18 mouse cellular contexts compared by ENCODE assay signal in the genomic region with DNA sequence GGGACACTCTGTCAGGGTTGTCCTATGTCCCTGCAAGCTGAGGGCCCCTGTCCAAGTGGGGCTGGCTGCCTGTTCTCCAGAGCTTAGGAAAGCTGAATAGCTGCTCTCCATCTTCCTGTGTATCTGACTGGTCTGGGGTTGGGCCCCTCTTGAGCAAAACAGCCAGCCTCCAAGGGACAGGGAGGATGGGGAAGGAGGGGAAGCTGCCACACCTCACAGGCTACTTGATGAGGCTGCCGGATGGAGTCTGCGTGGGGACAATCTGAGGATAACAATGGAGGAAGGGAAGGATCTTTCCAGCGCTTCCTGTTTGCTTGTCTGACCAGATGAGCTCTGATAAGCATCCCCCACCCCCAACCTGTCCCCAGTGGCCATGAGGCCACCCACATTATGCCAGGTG. TPM values are rescaled to one million over a fixed set of nuclear protein-coding genes. Genes with fewer than 3 reads are reported as not detected.
DNase-seq lines count a peak whose midpoint lies in the region; ATAC-seq and TF ChIP-seq lines count a peak whose summit lies in the region.
"Had no signal": no experiment of that assay in that cellular context is flagged by ENCODE, and none has a peak within 500 bp of the region (broad histone marks: within the 10 kb centered on the region; RNA-seq: fewer than 3 reads in every experiment).

No protein-coding gene starts in this region.

- TF ChIP-seq CTCF in kidney, adult 2 months (conservative IDR thresholded peaks at IDR 0.05; ENCODE audit: insufficient read depth, insufficient read length, low read depth, low read length): no peak
- no peak for TF ChIP-seq CTCF in forebrain, postnatal 0 days (IDR thresholded peaks at IDR 0.05; ENCODE audit: low read depth)

- H3K27ac ChIP-seq in kidney, adult 2 months (ENCODE audit: insufficient read depth, low read depth, low read length): no peak overlapping the region
- 0 out of 2 replicates have a peak overlapping the region, but pooled peaks have one; percentile 35 for H3K27ac ChIP-seq in embryonic facial prominence, embryonic 10.5 days (replicated peaks)
- no peak overlapping the region for H3K27ac ChIP-seq in heart, embryonic 16.5 days (ENCODE audit: low read length)
- H3K27ac ChIP-seq in lung, embryonic 16.5 days (ENCODE audit: low read length): peak overlapping the region; percentile 64
- no peak overlapping the region for H3K27ac ChIP-seq in midbrain, embryonic 11.5 days (ENCODE audit: low read depth, low read length)
- no peak overlapping the region for H3K27ac ChIP-seq in forebrain, postnatal 0 days (ENCODE audit: low read depth, low read length)
- H3K27ac ChIP-seq in hindbrain, embryonic 13.5 days: no peak overlapping the region
- H3K27ac ChIP-seq: layer of hippocampus, adult 2 months; neural tube, embryonic 13.5 days had no signal

- no peak overlapping the region for H3K9ac ChIP-seq in heart, embryonic 16.5 days (ENCODE audit: low read length)
- H3K9ac ChIP-seq in lung, embryonic 16.5 days (ENCODE audit: low read length): no peak overlapping the region
- H3K9ac ChIP-seq in midbrain, embryonic 11.5 days (ENCODE audit: low read length): no peak overlapping the region
- H3K9ac ChIP-seq in forebrain, postnatal 0 days: no peak overlapping the region
- no peak overlapping the region for H3K9ac ChIP-seq in hindbrain, embryonic 13.5 days
- H3K9ac ChIP-seq: neural tube, embryonic 13.5 days had no signal

- H3K27me3 ChIP-seq in kidney, adult 2 months (replicated peaks; ENCODE audit: control insufficient read depth, insufficient read depth, low read length): no peaks in the 10 kb centered on the region
- no peaks in the 10 kb centered on the region for H3K27me3 ChIP-seq in embryonic facial prominence, embryonic 10.5 days (replicated peaks; ENCODE audit: low read depth, poor library complexity, severe bottlenecking)
- no peaks in the 10 kb centered on the region for H3K27me3 ChIP-seq in heart, embryonic 16.5 days (ENCODE audit: control insufficient read depth, insufficient read depth, low read length)
- H3K27me3 ChIP-seq in lung, embryonic 16.5 days (ENCODE audit: control insufficient read depth, insufficient read depth, low read depth, low read length): no peaks in the 10 kb centered on the region
- no peaks in the 10 kb centered on the region for H3K27me3 ChIP-seq in midbrain, embryonic 11.5 days (ENCODE audit: control insufficient read depth, insufficient read depth, low read length)
- no peaks in the 10 kb centered on the region for H3K27me3 ChIP-seq in forebrain, postnatal 0 days (ENCODE audit: insufficient read depth, low read length)
- no peaks in the 10 kb centered on the region for H3K27me3 ChIP-seq in hindbrain, embryonic 13.5 days
- H3K27me3 ChIP-seq: neural tube, embryonic 13.5 days had no signal

- no peak overlapping the region for H3K4me2 ChIP-seq in heart, embryonic 16.5 days (ENCODE audit: low read depth, low read length)
- H3K4me2 ChIP-seq in lung, embryonic 16.5 days (ENCODE audit: low read depth, low read length): no peak overlapping the region
- H3K4me2 ChIP-seq in midbrain, embryonic 11.5 days: no peak overlapping the region
- no peak overlapping the region for H3K4me2 ChIP-seq in forebrain, postnatal 0 days (ENCODE audit: low read depth)
- no peak overlapping the region for H3K4me2 ChIP-seq in hindbrain, embryonic 13.5 days
- H3K4me2 ChIP-seq: neural tube, embryonic 13.5 days had no signal

- no peaks in the 10 kb centered on the region for H3K4me1 ChIP-seq in kidney, adult 2 months (ENCODE audit: control insufficient read depth, insufficient read depth, low read length)
- H3K4me1 ChIP-seq in embryonic facial prominence, embryonic 10.5 days: peaks cover 16% of the 10 kb centered on the region
- H3K4me1 ChIP-seq in heart, embryonic 16.5 days (ENCODE audit: control insufficient read depth, insufficient read depth, low read length): no peaks in the 10 kb centered on the region
- 0 out of 2 replicates have a peak, but pooled peaks cover 4% of the 10 kb centered on the region for H3K4me1 ChIP-seq in lung, embryonic 16.5 days (replicated peaks; ENCODE audit: control insufficient read depth, insufficient read depth, low read length)
- no peaks in the 10 kb centered on the region for H3K4me1 ChIP-seq in midbrain, embryonic 11.5 days (ENCODE audit: control insufficient read depth, insufficient read depth, low read length)
- H3K4me1 ChIP-seq in forebrain, postnatal 0 days (ENCODE audit: insufficient read depth): no peaks in the 10 kb centered on the region
- no peaks in the 10 kb centered on the region for H3K4me1 ChIP-seq in hindbrain, embryonic 13.5 days (replicated peaks)
- H3K4me1 ChIP-seq: neural tube, embryonic 13.5 days had no signal

- peak; percentile 28 for DNase-seq in kidney, adult 2 months
- no peak for DNase-seq in kidney, adult 11 months
- DNase-seq in embryonic facial prominence, embryonic 10.5 days (ENCODE audit: low spot score): no peak
- no peak for DNase-seq in midbrain, embryonic 11.5 days (ENCODE audit: low spot score, missing footprints)
- no peak for DNase-seq in forebrain, postnatal 0 days
- DNase-seq: adrenal gland, adult 2 months; B cell, adult 2 months; cerebellum, adult 8-10 months; embryo, embryonic 11 days; gastrocnemius, postnatal 36 days; spleen, adult 18-20 months had no signal

- no peak for TF ChIP-seq POLR2A in kidney, adult 2 months (IDR thresholded peaks at IDR 0.05; ENCODE audit: low read depth, low read length)

- H3K4me3 ChIP-seq in kidney, adult 2 months (ENCODE audit: insufficient read depth, low read depth, low read length): no peak overlapping the region
- H3K4me3 ChIP-seq in embryonic facial prominence, embryonic 10.5 days: no peak overlapping the region
- H3K4me3 ChIP-seq in heart, embryonic 16.5 days (ENCODE audit: low read length): no peak overlapping the region
- H3K4me3 ChIP-seq in lung, embryonic 16.5 days (ENCODE audit: low read length): no peak overlapping the region
- H3K4me3 ChIP-seq in midbrain, embryonic 11.5 days (ENCODE audit: low read depth, low read length): no peak overlapping the region
- H3K4me3 ChIP-seq in forebrain, postnatal 0 days (ENCODE audit: low read depth, low read length): no peak overlapping the region
- H3K4me3 ChIP-seq in hindbrain, embryonic 13.5 days: no peak overlapping the region
- H3K4me3 ChIP-seq: erythroblast, embryonic 14.5 days; layer of hippocampus, adult 2 months; neural tube, embryonic 13.5 days had no signal

- H3K9me3 ChIP-seq in embryonic facial prominence, embryonic 10.5 days: no peaks in the 10 kb centered on the region
- H3K9me3 ChIP-seq in heart, embryonic 16.5 days (replicated peaks; ENCODE audit: control insufficient read depth, low read length): no peaks in the 10 kb centered on the region
- H3K9me3 ChIP-seq in lung, embryonic 16.5 days (ENCODE audit: control insufficient read depth, low read length): no peaks in the 10 kb centered on the region
- H3K9me3 ChIP-seq in midbrain, embryonic 11.5 days (ENCODE audit: control insufficient read depth, low read length): no peaks in the 10 kb centered on the region
- H3K9me3 ChIP-seq in forebrain, postnatal 0 days (ENCODE audit: low read length): no peaks in the 10 kb centered on the region
- H3K9me3 ChIP-seq in hindbrain, embryonic 13.5 days: no peaks in the 10 kb centered on the region
- H3K9me3 ChIP-seq: neural tube, embryonic 13.5 days had no signal

- no peaks in the 10 kb centered on the region for H3K36me3 ChIP-seq in kidney, adult 2 months (ENCODE audit: control insufficient read depth, insufficient read depth, low read length)
- H3K36me3 ChIP-seq in embryonic facial prominence, embryonic 10.5 days (replicated peaks): no peaks in the 10 kb centered on the region
- H3K36me3 ChIP-seq in heart, embryonic 16.5 days (ENCODE audit: control insufficient read depth, insufficient read depth): no peaks in the 10 kb centered on the region
- H3K36me3 ChIP-seq in lung, embryonic 16.5 days (ENCODE audit: control insufficient read depth, insufficient read depth, low read length): no peaks in the 10 kb centered on the region
- no peaks in the 10 kb centered on the region for H3K36me3 ChIP-seq in midbrain, embryonic 11.5 days (ENCODE audit: control insufficient read depth, insufficient read depth, low read length)
- no peaks in the 10 kb centered on the region for H3K36me3 ChIP-seq in forebrain, postnatal 0 days (ENCODE audit: insufficient read depth)
- H3K36me3 ChIP-seq in hindbrain, embryonic 13.5 days: no peaks in the 10 kb centered on the region
- H3K36me3 ChIP-seq: neural tube, embryonic 13.5 days had no signal

- 66% methylated on average over 3 of the region's 3 CpGs for WGBS in kidney, adult 2 months
- WGBS in embryonic facial prominence, embryonic 10.5 days: 48% methylated on average over 3 of the region's 3 CpGs
- 55% methylated on average over 3 of the region's 3 CpGs for WGBS in heart, embryonic 16.5 days
- WGBS in lung, embryonic 16.5 days: 26% methylated on average over 3 of the region's 3 CpGs
- 63% methylated on average over 3 of the region's 3 CpGs for WGBS in midbrain, embryonic 11.5 days
- 66% methylated on average over 3 of the region's 3 CpGs for WGBS in forebrain, postnatal 0 days
- WGBS in hindbrain, embryonic 13.5 days: 77% methylated on average over 3 of the region's 3 CpGs

- ATAC-seq in heart, embryonic 16.5 days (replicated peaks; ENCODE audit: extremely low read depth, insufficient read depth, low FRiP score): peak; percentile 62
- peak; percentile 83 for ATAC-seq in lung, embryonic 16.5 days (ENCODE audit: low read depth)
- ATAC-seq in midbrain, embryonic 11.5 days (ENCODE audit: low FRiP score): no peak
- ATAC-seq in forebrain, postnatal 0 days: no peak
- ATAC-seq in hindbrain, embryonic 13.5 days (ENCODE audit: low FRiP score): no peak
- ATAC-seq: forebrain, embryonic 16.5 days had no signal

RNA-seq across cellular contexts. Expression of a gene that starts 57.1 kb away (rescaled TPM):
- 137 and 139 TPM in 2 replicates for polyA plus RNA-seq in kidney, adult 2 months (2012; rRNA removed)
- 191 and 194 TPM in 2 replicates for polyA plus RNA-seq in embryonic facial prominence, embryonic 10.5 days (2016; fragmentation: Nextera tagmentation; extraction: Ambion mirVana)
- 45.6 and 55.2 TPM in 2 replicates for polyA plus RNA-seq in heart, embryonic 16.5 days (2015; fragmentation: Nextera tagmentation; extraction: Ambion mirVana)
- polyA plus RNA-seq in lung, embryonic 16.5 days (2015; fragmentation: Nextera tagmentation; extraction: Ambion mirVana): 92.5 and 122 TPM in 2 replicates
- 285 and 288 TPM in 2 replicates for polyA plus RNA-seq in midbrain, embryonic 11.5 days (2014; fragmentation: Nextera tagmentation; extraction: Ambion mirVana)
- 21.6 and 33.5 TPM in 2 replicates for total RNA-seq in forebrain, postnatal 0 days (2014; rRNA removed)
- polyA plus RNA-seq in forebrain, postnatal 0 days (2015; fragmentation: Nextera tagmentation; extraction: Ambion mirVana): 23.9 and 29.0 TPM in 2 replicates
- polyA plus RNA-seq in hindbrain, embryonic 13.5 days (2015; fragmentation: Nextera tagmentation; extraction: Ambion mirVana): 51.2 and 54.9 TPM in 2 replicates

Comparison
In these comparisons a context has a peak if more than half of its experiments do, and no peak if none do; other contexts are left out.
1. H3K27ac ChIP-seq: peak in embryonic facial prominence, embryonic 10.5 days (single experiment) and lung, embryonic 16.5 days (single experiment); none in kidney, adult 2 months (single experiment), heart, embryonic 16.5 days (single experiment), midbrain, embryonic 11.5 days (single experiment), forebrain, postnatal 0 days (single experiment) and hindbrain, embryonic 13.5 days (single experiment).
2. ATAC-seq: peak in heart, embryonic 16.5 days (single experiment) and lung, embryonic 16.5 days (single experiment); none in midbrain, embryonic 11.5 days (single experiment), forebrain, postnatal 0 days (single experiment) and hindbrain, embryonic 13.5 days (single experiment).